Mouse (Mus musculus) liver, postnatal 0 days (tissue): ENCODE measurements around the gene Agap1.

ENCODE experiments used
- CTCF ChIP-seq: sonication (generic); IDR thresholded peaks from 2 replicates; pipeline ENCODE4 v1.5.1; 2016; ENCODE audit warnings: antibody characterized with exemption, low read depth
- EP300 ChIP-seq: IDR thresholded peaks from 2 replicates; pipeline ENCODE4 v1.6.1; 2016; ENCODE audit warnings: antibody characterized with exemption, low read depth, mild to moderate bottlenecking

GRCm38 (mm10) chr1:89493177-89493576 lies 38.6 kb downstream of the Agap1 start:
- no peak for TF ChIP-seq CTCF
- no peak for TF ChIP-seq EP300
